Mouse (Mus musculus): ENCODE measurements around the gene Tnip2. TPM values are rescaled to one million over a fixed set of nuclear protein-coding genes. Genes with fewer than 3 reads are reported as not detected.

Tnip2 gene
- total RNA-seq, 2 experiments from 2014 or later: 12.1 to 34.4 TPM

- no peak for ATAC-seq (ENCODE audit: poor library complexity, severe bottlenecking)
Observed at GRCm38 (mm10) chr5:34466079-34466478, 47.7 kb downstream of the Tnip2 start.

GRCm38 (mm10) chr5:34461841-34462240, 52.0 kb downstream of the Tnip2 start:
- ATAC-seq (ENCODE audit: poor library complexity, severe bottlenecking): no peak

GRCm38 (mm10) chr5:34461294-34461693, 52.5 kb downstream of the Tnip2 start:
- no peak for ATAC-seq (ENCODE audit: poor library complexity, severe bottlenecking)

GRCm38 (mm10) chr5:34458994-34459393, 54.8 kb downstream of the Tnip2 start:
- no peak for ATAC-seq (ENCODE audit: poor library complexity, severe bottlenecking)

- no peak for ATAC-seq (ENCODE audit: poor library complexity, severe bottlenecking)
Observed at GRCm38 (mm10) chr5:34446207-34446606, 67.6 kb downstream of the Tnip2 start.

Other genes with a start within 250 kb of the Tnip2 start
- 2.3 and 3.8 TPM in 2 replicates for gene Zfyve28, start 225.5 kb downstream of the Tnip2 start, total RNA-seq (2015)
- gene Zfyve28, start 225.5 kb downstream of the Tnip2 start, total RNA-seq (2017): 4.8 and 5.5 TPM in 2 replicates
- gene Cfap99, start 225.4 kb downstream of the Tnip2 start, total RNA-seq (2015): 0.56 and 0.57 TPM in 2 replicates
- gene Cfap99, start 225.4 kb downstream of the Tnip2 start, total RNA-seq (2017): 1.2 and 1.9 TPM in 2 replicates
- gene Rnf4, start 177.7 kb downstream of the Tnip2 start, total RNA-seq (2015): 75.7 and 86.1 TPM in 2 replicates
- gene Rnf4, start 177.7 kb downstream of the Tnip2 start, total RNA-seq (2017): 79.6 and 82.8 TPM in 2 replicates
- 33.4 and 40.0 TPM in 2 replicates for gene Fam193a, start 144.1 kb downstream of the Tnip2 start, total RNA-seq (2015)
- 43.0 and 44.8 TPM in 2 replicates for gene Fam193a, start 144.1 kb downstream of the Tnip2 start, total RNA-seq (2017)
- gene Sh3bp2, start 11.8 kb upstream of the Tnip2 start, total RNA-seq (2015): 34.7 and 38.5 TPM in 2 replicates
- gene Sh3bp2, start 11.8 kb upstream of the Tnip2 start, total RNA-seq (2017): 48.1 and 60.7 TPM in 2 replicates
- 117 and 126 TPM in 2 replicates for gene Add1, start 59.7 kb upstream of the Tnip2 start, total RNA-seq (2015)
- gene Add1, start 59.7 kb upstream of the Tnip2 start, total RNA-seq (2017): 137 and 192 TPM in 2 replicates
- 66.9 and 125 TPM in 2 replicates for gene Mfsd10, start 123.2 kb upstream of the Tnip2 start, total RNA-seq (2015)
- 70.1 and 85.8 TPM in 2 replicates for gene Mfsd10, start 123.2 kb upstream of the Tnip2 start, total RNA-seq (2017)
- gene Nop14, start 146.2 kb upstream of the Tnip2 start, total RNA-seq (2015): 9.4 and 10.1 TPM in 2 replicates
- 15.6 and 19.2 TPM in 2 replicates for gene Nop14, start 146.2 kb upstream of the Tnip2 start, total RNA-seq (2017)
- 1.6 and 2.5 TPM in 2 replicates for gene Grk4, start 146.4 kb upstream of the Tnip2 start, total RNA-seq (2015)
- 3.3 and 3.9 TPM in 2 replicates for gene Grk4, start 146.4 kb upstream of the Tnip2 start, total RNA-seq (2017)
- 15.2 and 15.4 TPM in 2 replicates for gene Htt, start 247.7 kb upstream of the Tnip2 start, total RNA-seq (2015)
- 15.4 and 16.3 TPM in 2 replicates for gene Htt, start 247.7 kb upstream of the Tnip2 start, total RNA-seq (2017)